Mouse (Mus musculus) embryonic fibroblast, embryonic 13.5 days (primary cell): ENCODE results near the gene Psmd11.

Experiments
- CTCF ChIP-seq: IDR thresholded peaks from 2 replicates; pipeline ENCODE4 v1.5.1; 2011; ENCODE audit warnings: mild to moderate bottlenecking, control low read depth, low read length, moderate library complexity, borderline replicate concordance; ENCODE audit not compliant: insufficient read depth
- POLR2A ChIP-seq: IDR thresholded peaks from 2 replicates; pipeline ENCODE4 v1.6.1; 2011; ENCODE audit warnings: low read depth, mild to moderate bottlenecking, control low read depth, low read length, moderate library complexity

- no peak for TF ChIP-seq CTCF
- no peak for TF ChIP-seq POLR2A
These were observed 18.0 kb upstream of the Psmd11 start for GRCm38 (mm10) chr11:80410377-80410776.
